Mouse (Mus musculus) liver, postnatal 0 days (tissue): ENCODE results near the gene Akap5.

Experiments
- CTCF ChIP-seq: sonication (generic); IDR thresholded peaks from 2 replicates; pipeline ENCODE4 v1.5.1; 2016; ENCODE audit warnings: antibody characterized with exemption, low read depth
- EP300 ChIP-seq: IDR thresholded peaks from 2 replicates; pipeline ENCODE4 v1.6.1; 2016; ENCODE audit warnings: antibody characterized with exemption, low read depth, mild to moderate bottlenecking

- TF ChIP-seq CTCF (no peak), EP300 (no peak)
Observed at GRCm38 (mm10) chr12:76362303-76362676, 37.6 kb downstream of the Akap5 start.
